Mouse (Mus musculus) layer of hippocampus, postnatal 10 days (tissue): ENCODE results near the gene Ntsr1. TPM values are rescaled to one million over a fixed set of nuclear protein-coding genes. Genes with fewer than 3 reads are reported as not detected.

Experiments used
- DNase-seq, 2 experiments: peaks; one replicate each; pipeline ENCODE4 v3.0.0; 2021; ENCODE audit warnings: low spot score in 2 of 2
- total RNA-seq, 2 experiments: library from RNA; stranded (reverse); gene quantifications; 2 replicates each; pipeline ENCODE4 v1.2.3; 2021

Gene Ntsr1
- total RNA-seq, 2 experiments from 2014 or later: 16.2 to 16.9 TPM

DNA sequence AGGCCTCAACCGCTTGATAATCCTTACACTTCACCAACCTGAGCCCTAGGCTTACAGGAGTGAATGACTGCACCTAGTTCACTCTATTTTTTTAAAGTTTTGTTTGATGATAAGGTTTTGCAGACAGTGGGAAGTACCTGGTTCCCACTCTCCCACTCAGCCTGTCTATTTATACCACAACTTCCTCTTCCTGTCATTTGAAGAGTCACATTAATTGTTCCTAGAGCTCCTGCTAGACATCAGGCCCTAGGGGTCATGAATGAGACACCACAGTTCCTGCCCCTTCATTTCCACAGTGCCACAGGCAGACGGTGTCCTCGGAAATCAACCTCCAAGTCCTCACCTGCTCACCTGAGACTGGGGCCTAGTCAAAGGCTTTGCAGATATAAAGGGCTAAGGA, 56.7 kb downstream of the Ntsr1 start:
- no peak for DNase-seq

GRCm38 (mm10) chr2:180560245-180560644, 60.5 kb downstream of the Ntsr1 start:
- no peak for DNase-seq

GRCm38 (mm10) chr2:180562146-180562545, 62.4 kb downstream of the Ntsr1 start:
- no peak for DNase-seq

DNA sequence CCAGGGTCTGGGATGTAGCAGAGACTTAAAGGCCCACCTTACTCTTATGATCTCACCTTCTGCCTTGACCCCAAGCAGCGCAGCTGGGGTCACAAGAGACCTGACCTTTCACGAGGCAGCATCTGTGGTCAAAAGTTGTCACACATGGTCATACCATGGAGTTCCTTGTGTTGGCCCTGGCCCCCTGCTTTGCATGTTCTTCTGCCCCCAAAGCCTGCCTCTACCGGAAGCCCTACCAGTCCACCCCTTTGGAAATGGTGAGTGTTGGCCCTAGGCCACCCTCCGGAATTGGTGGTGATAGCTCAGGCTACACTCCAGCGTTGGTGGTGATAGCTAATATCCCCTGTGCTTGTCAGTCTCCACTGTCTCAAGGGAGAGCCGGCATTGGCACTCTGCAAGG, 63.5 kb downstream of the Ntsr1 start:
- DNase-seq: no peak

GRCm38 (mm10) chr2:180563841-180564240, 64.1 kb downstream of the Ntsr1 start:
- DNase-seq: peak in 1 of 2 experiments; percentile 31

GRCm38 (mm10) chr2:180566240-180566913, 66.6 kb downstream of the Ntsr1 start:
- DNase-seq: peak in 1 of 2 experiments; percentile 52

DNA sequence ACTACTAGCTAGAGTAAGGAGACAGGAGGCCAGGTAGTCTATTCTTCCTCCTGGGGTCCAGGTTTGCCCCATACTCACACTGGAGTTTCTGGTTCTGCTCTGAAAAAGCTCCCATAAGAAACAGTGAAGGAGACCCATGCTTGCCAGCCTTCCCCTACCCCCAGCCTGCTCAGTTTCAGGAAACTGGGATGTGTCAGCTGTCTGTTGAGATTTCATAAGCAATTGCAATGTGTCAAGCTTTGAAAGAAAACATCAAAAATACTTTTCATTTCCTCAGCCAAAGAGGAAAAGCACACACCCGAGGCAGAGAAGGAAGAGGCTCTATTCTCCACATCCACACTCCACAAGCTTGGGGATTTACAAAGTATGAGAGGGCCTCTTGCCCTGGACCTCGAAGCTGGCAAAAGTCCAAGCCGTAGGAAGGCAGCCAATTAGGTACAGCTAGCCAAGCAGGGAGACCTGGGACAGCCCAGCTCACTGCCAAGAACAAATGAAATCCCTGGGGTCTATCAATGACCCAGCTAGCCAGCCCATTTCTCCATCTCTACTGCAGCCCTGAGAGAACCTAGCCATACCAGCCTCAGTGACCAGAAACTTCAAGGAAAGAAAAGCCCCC, 69.4 kb downstream of the Ntsr1 start:
- DNase-seq: peak; percentile 53 to 63

- DNase-seq: no peak
These were observed 76.7 kb downstream of the Ntsr1 start for GRCm38 (mm10) chr2:180576482-180576881.

DNA sequence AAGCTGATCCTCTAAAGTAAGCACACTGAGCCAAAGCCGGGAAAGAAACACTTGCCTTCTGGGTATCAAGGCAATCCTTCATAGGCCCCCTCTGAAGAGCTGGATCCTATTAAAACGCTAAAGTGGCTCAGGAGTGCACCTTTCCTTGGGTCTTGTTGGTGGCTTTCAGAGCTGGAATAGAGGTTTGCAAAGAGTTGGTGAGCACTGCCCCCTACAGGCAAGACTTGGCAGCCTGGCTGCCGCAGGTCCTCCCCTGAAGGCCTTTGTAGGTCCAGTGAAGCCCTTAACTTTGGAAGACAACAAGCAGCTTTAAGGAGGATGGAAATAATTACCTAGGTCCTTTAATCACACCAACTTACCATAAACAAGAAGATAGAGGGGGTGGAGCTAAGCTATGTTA, 78.9 kb downstream of the Ntsr1 start:
- DNase-seq: peak; percentile 80 to 84

DNA sequence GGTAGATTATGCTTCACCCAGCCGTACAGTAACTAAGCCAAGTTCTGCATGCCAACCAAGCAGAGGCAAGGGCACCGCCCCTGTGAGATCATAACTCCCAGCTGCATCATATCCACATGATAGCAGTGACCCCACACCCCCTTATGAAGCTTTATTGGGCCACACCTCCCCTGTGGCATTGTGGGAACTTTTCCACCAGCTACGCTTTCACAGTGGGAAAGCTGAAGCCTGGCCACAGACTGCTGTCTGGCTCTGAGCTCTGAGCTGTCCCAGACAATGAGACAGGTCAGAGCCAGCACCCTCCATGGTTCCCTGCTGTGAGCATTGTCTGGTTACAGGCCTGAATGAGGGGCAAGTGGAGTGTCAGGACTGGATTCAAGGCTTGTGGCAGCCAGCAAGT, 81.2 kb downstream of the Ntsr1 start, which contains the start of gene Mrgbp:
Gene Mrgbp, plus strand, starts transcription at position 303 of the 400 bp plus-strand sequence.
- peak in 1 of 2 experiments; percentile 8 for DNase-seq

- DNase-seq: peak; percentile 99
These were observed 82.8 kb downstream of the Ntsr1 start for GRCm38 (mm10) chr2:180582481-180583153.

- DNase-seq: no peak
These were observed 83.4 kb downstream of the Ntsr1 start for GRCm38 (mm10) chr2:180583154-180583507.

GRCm38 (mm10) chr2:180588736-180589122, 89.0 kb downstream of the Ntsr1 start:
- no peak for DNase-seq

DNA sequence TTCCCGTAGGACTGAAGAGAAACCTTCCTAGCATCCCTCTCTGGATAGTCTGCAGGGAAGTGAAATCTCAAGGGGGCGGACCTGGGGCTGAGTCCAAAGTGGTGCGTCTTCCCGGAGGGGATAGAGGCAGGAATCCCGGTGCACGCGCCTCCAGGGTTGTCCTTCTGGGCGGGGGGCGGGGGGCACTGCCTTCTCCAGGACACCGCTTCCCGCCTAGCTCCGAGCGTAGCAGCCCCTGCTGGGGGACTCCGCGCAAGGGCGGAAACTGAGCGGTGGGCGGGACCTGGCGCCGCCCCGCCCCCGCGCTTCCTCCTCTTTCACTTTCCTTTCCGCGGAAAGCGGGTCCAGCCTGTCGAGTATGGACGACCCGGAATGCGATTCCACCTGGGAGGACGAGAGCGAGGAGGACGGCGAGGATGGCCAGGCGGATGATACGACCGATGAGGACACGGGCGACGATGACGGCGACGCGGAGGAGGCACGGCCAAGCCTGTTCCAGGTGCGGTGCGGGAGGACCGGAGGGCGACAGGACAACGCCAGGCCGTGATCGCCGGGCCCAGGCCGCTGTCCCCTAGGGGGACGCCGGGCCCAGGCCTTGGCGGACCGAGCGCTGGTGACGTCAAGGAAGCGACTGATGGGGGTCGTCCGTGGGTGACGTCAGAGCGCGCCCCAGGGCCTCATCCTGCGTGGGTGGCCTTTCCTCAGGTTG, 89.5 kb downstream of the Ntsr1 start, which contains the start of gene Ogfr:
Gene Ogfr, plus strand, starts transcription at position 123 of the 709 bp plus-strand sequence.
- DNase-seq: peak; percentile 84 to 86

Other genes starting within 250 kb of the Ntsr1 start
- gene Rps21, start 242.6 kb upstream of the Ntsr1 start, total RNA-seq: 100 to 1,000 TPM; 654 to 715 TPM
- gene Cables2, start 226.5 kb upstream of the Ntsr1 start, total RNA-seq: 10 to 100 TPM; 38.6 to 40.1 TPM
- not detected for gene Rbbp8nl, start 210.1 kb upstream of the Ntsr1 start, total RNA-seq
- gene Gata5, start 165.3 kb upstream of the Ntsr1 start, total RNA-seq: not detected
- gene Slco4a1, start 43.7 kb upstream of the Ntsr1 start, total RNA-seq: 1 to 10 TPM; 1.5 to 2.6 TPM
- 10 to 100 TPM; 21.1 to 27.7 TPM for gene Mrgbp, start 81.3 kb downstream of the Ntsr1 start, total RNA-seq
- 10 to 100 TPM; 74.6 to 76.7 TPM for gene Ogfr, start 89.3 kb downstream of the Ntsr1 start, total RNA-seq
- 10 to 100 TPM; 26.4 to 39.4 TPM for gene Col9a3, start 97.8 kb downstream of the Ntsr1 start, total RNA-seq
- gene Tcfl5, start 142.7 kb downstream of the Ntsr1 start, total RNA-seq: 1 to 10 TPM; 3.4 to 3.9 TPM
- 10 to 100 TPM; 58.4 to 61.8 TPM for gene Dido1, start 210.0 kb downstream of the Ntsr1 start, total RNA-seq
- gene Gid8, start 210.1 kb downstream of the Ntsr1 start, total RNA-seq: 10 to 100 TPM; 62.6 to 63.7 TPM
- gene Slc17a9, start 225.3 kb downstream of the Ntsr1 start, total RNA-seq: under 1 TPM; 0.47 to 0.53 TPM